Mouse (Mus musculus) erythroblast, embryonic 14.5 days (primary cell): ENCODE measurements around the gene Ppp6c.
"Not testable (repeated sequence)": the region's sequence is repeated elsewhere in the genome, so short reads cannot be mapped to it uniquely, and the experiment has no call there.

ENCODE experiments used
- GATA1 ChIP-seq: IDR thresholded peaks from 2 replicates; pipeline ENCODE4 v1.6.1; 2012; ENCODE audit warnings: low read length, inconsistent platforms, mixed read lengths
- TAL1 ChIP-seq: IDR thresholded peaks from 3 replicates; pipeline ENCODE4 v1.6.1; 2012; ENCODE audit warnings: low read length, inconsistent platforms, mixed read lengths

GRCm38 (mm10) chr2:39225331-39226018 lies 776 bp downstream of the Ppp6c start:
- TF ChIP-seq GATA1, TAL1: not testable (repeated sequence)
